Mouse (Mus musculus) brain, embryonic 18.5 days (tissue): ENCODE measurements at regions not wholly inside any gene's neighbourhood (a gene's known extent, or its start where the extent isn't known, plus 50 kb on each side); places are given as distances from the start of the nearest gene placed in this dataset.

Source experiments
- DNase-seq: peaks from one replicate; pipeline ENCODE4 v3.0.0-alpha.2; 2012; ENCODE audit warnings: low read depth, low spot score

GRCm38 (mm10) chr1:71472691-71473090 lies 58.0 kb upstream of the Abca12 start:
- no peak for DNase-seq

GRCm38 (mm10) chr1:71483149-71483548 lies 68.4 kb upstream of the Abca12 start:
- DNase-seq, result no peak

- DNase-seq, result no peak
Measured at GRCm38 (mm10) chr1:71494576-71494975, 62.4 kb upstream of the Atic start.

GRCm38 (mm10) chr1:71505898-71506297 lies 51.1 kb upstream of the Atic start:
- DNase-seq, result peak; percentile 12

- DNase-seq, result no peak
Measured at GRCm38 (mm10) chr1:71506534-71506933, 50.4 kb upstream of the Atic start.
